Mouse (Mus musculus): Measurements from ENCODE around the gene Noa1.

GRCm38 (mm10) chr5:77285685-77286084 lies 24.2 kb downstream of the Noa1 start:
- no peak for TF ChIP-seq CTCF (IDR thresholded peaks at IDR 0.05; ENCODE audit: low read depth)
- no peak for TF ChIP-seq EP300 (IDR thresholded peaks at IDR 0.05; ENCODE audit: low read depth)
